Mouse (Mus musculus) ZHBTc4 (cell line): Measurements from ENCODE around the gene Tph2.
A peak's percentile ranks its signal among the peaks of the same experiment; 100 is the strongest.

ENCODE experiments used
- DNase-seq: peaks from one replicate; pipeline ENCODE4 v3.0.0-alpha.2; 2011; ENCODE audit warnings: low read depth, low spot score

Tph2 gene

GRCm38 (mm10) chr10:115184697-115185096 is at the start of gene Tph2:
Gene Tph2 (minus strand): TSS chr10:115185022.
- DNase-seq = peak; percentile 87

GRCm38 (mm10) chr10:115233798-115234197 is 49.0 kb upstream of the Tph2 start:
- DNase-seq = no peak

DNA sequence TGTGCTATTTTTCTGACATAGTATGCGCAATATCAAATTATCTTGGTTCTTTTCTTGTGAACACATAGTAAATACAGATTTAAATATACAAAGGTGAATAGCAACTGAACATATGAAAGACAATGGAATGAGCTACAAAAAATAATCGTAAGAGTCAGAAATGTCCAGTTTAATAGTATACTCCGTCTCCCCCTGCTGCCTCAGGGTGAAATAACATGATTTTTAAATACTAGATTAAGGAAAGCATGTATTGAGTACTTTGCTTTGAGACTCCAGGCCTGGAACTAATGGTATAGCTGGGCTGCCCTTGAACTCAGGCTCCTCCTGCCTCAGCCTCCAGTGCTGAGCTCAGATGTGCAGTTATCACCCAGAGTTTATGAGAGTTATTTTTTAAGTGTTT is 47.7 kb upstream of the Tph2 start:
- no peak for DNase-seq

DNA sequence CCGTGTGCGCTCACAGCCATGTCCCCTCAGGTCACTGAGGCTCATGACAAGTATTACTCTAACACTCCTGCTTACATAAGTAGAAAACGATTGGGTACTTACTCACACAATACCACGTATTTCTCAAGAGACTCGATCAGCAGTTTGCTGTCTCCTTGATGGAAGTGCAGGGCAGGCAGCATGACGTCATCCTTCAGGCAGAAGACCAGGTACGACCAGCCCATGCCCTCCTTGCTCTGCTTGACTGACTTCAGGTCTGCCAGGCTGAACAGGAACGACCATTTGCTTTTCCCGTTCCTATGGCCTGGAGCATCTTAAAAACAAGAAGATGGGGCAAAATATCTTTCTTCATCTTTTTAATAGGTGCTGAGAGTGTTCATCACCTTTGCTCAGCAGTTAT is 44.2 kb upstream of the Tph2 start:
- no peak for DNase-seq

DNA sequence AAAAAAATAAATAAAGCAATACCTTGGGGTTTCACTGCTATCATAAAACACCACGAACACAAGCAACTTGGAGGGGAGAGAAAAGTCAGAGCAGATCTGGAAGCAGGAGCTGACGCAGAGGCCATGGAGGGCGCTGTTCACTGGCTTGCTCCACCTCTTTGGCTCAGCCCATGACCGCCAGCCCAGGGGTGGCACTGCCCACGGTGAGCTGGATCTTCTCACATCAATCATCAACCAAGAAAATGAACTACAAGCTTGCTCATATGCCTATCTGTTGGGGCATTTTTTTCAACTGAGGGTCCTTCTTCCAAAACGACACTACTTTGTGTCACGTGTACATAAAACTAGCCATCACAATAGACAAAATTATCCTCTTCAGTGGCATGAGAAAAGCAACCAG is 41.8 kb upstream of the Tph2 start:
- no peak for DNase-seq

DNA sequence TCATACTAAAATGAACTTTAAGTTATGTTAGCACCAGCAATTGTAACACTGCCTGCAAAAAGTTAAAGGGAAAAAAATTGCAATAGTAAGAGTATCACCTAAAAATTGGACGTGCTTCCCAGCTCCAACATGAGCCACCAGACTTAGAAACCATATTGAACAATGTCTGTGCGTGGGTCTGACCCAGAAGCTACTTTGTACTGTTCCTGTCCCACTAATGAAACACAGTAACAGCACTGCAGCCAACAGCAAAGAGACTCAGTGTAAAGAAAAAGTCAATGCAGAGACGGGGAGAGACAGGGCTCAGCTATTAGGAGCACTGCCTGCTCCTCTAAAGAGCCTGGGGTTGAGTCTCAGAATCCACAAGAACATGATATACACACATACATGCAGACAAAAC is 39.0 kb upstream of the Tph2 start:
- no peak for DNase-seq

GRCm38 (mm10) chr10:115212916-115213580 is 28.2 kb upstream of the Tph2 start:
- no peak for DNase-seq

DNA sequence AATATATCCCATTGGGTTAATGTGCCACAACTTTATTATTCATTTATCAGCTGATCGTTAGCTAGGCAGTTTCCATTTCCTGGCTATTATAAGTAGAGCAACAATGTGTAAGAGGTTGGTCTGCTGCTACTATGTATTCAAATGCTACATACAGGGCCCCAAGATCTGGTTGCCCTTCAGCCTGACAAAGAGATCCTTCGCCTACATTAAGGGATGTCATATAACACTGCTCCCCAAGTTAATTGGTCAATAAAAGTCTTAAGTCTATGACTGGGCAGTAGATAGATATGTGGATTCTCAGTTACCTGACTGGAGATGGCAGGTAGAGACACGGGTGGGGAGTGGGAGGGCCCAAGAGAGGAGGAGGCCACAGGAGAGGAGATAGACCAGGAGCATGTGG is 21.0 kb upstream of the Tph2 start:
- DNase-seq = no peak

- no peak for DNase-seq
Measured at GRCm38 (mm10) chr10:115205284-115205683, 20.5 kb upstream of the Tph2 start.

DNA sequence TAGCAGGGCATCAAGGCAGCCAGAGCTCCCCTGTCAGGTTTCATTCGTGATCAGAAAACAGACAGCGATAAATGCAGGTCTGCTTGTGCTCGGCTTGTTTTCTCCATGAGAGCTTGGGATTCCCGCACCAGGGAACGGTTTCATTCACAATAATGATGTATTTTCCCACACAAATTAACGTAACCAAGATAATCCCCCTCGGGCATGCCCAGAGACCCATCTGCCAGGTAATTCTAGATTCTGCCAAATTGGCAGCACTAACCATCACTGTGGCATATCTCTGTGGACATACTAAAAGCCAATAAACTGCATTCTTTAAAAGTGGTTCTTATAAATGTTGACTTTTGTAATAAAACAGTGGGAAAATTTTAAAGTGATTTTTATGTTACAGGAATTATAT is 6.4 kb upstream of the Tph2 start:
- no peak for DNase-seq

DNA sequence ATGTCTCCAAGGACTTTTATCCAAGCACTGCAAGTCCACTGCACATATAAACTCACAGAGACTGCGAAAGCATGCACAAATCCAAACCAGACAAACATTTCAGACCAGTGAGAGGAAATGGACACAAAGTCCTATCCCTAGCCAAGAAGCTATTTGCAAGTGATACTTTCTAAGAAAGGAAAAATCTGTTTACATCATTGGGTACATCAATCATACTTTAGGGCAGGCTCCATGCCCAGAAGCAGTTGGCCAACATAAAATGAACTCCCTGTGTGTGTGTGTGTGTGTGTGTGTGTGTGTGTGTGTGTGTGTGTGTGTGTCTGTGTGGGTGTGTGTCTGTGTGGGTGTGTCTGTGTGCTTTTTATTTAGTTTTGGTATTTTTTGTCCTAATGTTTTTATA is 2.6 kb upstream of the Tph2 start:
- no peak for DNase-seq

DNA sequence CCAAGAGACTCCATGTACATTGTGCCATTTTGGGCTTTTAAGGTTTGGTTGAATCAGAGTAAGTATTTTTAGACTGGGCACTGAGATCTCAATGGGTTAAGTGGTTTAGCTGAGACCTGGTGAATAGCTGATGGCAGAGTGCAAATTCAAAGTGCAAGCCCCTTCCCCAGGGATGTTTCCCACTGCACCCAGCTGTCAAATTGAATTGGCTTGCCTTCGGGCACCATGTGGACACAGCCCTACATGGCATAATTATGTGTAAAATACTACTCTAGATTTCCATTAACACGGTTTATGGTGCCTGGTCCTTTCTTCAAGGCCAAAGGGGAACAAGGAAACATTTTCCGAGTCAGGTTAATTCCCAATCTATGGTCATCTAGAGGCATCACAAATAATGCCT is 3.8 kb downstream of the Tph2 start:
- no peak for DNase-seq

DNA sequence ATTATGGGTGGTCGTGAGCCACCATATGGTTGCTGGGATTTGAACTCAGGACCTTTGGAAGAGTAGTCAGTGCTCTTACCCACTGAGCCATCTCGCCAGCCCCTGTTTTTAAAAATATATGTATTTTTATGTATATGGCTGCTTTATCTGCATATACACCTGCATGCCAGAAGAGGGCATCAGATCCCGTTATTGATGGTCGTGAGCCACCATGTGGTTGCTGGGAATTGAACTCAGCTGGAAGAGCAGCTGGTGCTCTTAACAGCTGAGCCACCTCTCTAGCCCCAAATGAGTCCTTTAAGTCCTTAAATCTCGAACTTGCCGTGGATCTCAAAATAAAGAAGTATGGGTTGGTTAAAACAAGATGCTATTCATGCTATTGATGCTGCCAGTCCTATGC is 6.8 kb downstream of the Tph2 start:
- DNase-seq = peak; percentile 26

GRCm38 (mm10) chr10:115175591-115175991 is 9.2 kb downstream of the Tph2 start:
- DNase-seq = peak; percentile 23

- no peak for DNase-seq
Measured at GRCm38 (mm10) chr10:115173336-115173735, 11.5 kb downstream of the Tph2 start.

GRCm38 (mm10) chr10:115171351-115171818 is 13.4 kb downstream of the Tph2 start:
- no peak for DNase-seq

GRCm38 (mm10) chr10:115170496-115171350 is 14.1 kb downstream of the Tph2 start:
- DNase-seq = no peak

DNA sequence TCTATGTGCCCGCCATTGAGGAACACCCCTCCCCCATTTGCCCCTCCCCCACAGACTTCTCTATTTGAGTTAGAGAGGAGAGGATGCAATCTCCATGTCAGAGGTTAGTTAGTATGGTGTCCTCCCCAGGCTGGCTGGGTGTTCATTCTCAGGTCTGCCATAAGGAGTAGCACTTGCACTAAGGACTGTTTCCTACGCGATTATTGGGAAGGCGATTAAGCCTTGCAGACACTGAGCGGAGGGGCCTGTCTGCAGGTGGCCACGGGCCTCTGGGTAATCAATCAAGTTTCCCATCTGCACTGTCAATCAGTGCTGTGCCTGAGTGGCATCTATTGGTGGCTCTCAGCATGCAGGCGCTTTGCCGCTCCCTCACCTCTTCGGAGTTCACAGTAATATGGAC is 15.4 kb downstream of the Tph2 start:
- DNase-seq = no peak

DNA sequence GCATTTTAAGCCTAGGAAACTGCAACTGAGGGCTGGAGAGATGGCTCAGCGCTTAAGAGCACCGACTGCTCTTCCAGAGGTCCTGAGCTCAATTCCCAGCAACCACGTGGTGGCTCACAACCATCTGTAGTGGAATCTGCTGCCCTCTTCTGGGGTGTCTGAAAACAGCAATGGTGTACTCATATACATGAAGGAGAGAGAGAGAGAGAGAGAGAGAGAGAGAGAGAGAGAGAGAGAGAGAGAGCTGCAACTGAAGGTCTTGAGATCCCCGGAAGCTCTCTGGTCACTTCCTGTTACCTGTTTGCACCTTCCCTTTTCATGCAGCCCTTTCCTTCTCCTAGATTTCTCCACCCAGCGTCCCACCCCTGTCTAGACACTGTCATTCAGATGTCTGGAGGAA is 24.5 kb downstream of the Tph2 start:
- DNase-seq = peak; percentile 72

GRCm38 (mm10) chr10:115147308-115147707 is 37.5 kb downstream of the Tph2 start:
- DNase-seq = peak; percentile 45

DNA sequence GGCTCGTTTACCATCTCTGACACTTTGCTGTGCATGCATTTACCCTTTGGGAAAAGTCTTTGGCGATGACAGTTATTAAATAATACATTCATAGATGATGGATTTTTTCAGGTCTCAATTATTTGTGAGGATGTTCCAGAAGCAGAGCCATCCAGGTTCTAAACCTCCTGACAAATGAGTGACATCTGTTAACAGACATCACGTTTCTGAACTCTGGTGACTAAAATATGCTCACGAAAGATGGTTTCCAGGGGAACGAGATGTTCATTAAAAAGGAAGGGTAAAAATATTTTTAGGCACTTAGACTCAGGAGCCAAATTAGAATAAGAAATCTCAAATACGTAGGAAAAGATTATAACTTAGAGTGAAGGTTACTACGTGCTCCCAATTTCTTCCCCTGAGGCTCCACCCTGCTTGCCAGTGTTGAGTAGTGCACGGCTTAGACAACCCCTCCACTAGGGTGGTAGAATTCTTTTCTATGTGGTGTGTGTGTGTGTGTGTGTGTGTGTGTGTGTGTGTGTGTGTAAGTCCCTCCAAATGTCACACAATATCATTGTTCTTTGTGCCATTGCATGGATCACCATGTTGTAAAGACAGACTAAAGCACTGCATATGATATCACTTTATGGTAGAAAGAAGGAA is 38.4 kb downstream of the Tph2 start:
- no peak for DNase-seq

- DNase-seq = no peak
Measured at GRCm38 (mm10) chr10:115144542-115144941, 40.3 kb downstream of the Tph2 start.

- DNase-seq = peak; percentile 60
Measured at GRCm38 (mm10) chr10:115143641-115144040, 41.2 kb downstream of the Tph2 start.
